Mouse (Mus musculus) MEL (cell line): ENCODE results near the gene Plcxd2. TPM values are rescaled to one million over a fixed set of nuclear protein-coding genes. Genes with fewer than 3 reads are reported as not detected.

Source experiments
- DNase-seq: peaks from one replicate; pipeline ENCODE4 v3.0.0; 2011; ENCODE audit warnings: low read depth, low spot score
- H3K27ac ChIP-seq: 2 replicates; pipeline ENCODE4 v1.5.1; 2012; ENCODE audit warnings: low read depth, mild to moderate bottlenecking, control low read depth, low read length, moderate library complexity; ENCODE audit not compliant: control insufficient read depth
- H3K27me3 ChIP-seq, 2 experiments: fragments of 150-350 bp in 1 of 2; sonication (generic) in 1 of 2; 2 replicates each; pipeline ENCODE4 v1.6.1; 2012; ENCODE audit warnings: low read length in 2 of 2, mild to moderate bottlenecking in 2 of 2, improper control_type of control experiment in 1 of 2, moderate library complexity in 1 of 2; ENCODE audit not compliant: insufficient read depth in 2 of 2, control insufficient read depth in 1 of 2
- H3K36me3 ChIP-seq, 2 experiments: 2 replicates each; pipeline ENCODE4 v1.6.1; 2012 to 2014; ENCODE audit warnings: low read length in 2 of 2, improper control_type of control experiment in 1 of 2, inconsistent platforms in 1 of 2, mild to moderate bottlenecking in 1 of 2; ENCODE audit not compliant: insufficient read depth in 2 of 2, control insufficient read depth in 1 of 2
- H3K4me1 ChIP-seq, 2 experiments: fragments of 150-350 bp in 1 of 2; sonication (generic) in 1 of 2; 2 replicates each; pipeline ENCODE4 v1.6.1; 2012; ENCODE audit warnings: low read length in 2 of 2, improper control_type of control experiment in 1 of 2, mild to moderate bottlenecking in 1 of 2; ENCODE audit not compliant: insufficient read depth in 2 of 2, control insufficient read depth in 1 of 2
- H3K4me3 ChIP-seq, 2 experiments: fragments of 150-350 bp in 1 of 2; sonication (generic) in 1 of 2; 2 replicates each; pipeline ENCODE4 v1.5.1; 2012; ENCODE audit warnings: low read depth in 2 of 2, low read length in 2 of 2, mild to moderate bottlenecking in 2 of 2, moderate library complexity in 2 of 2, control low read depth in 1 of 2, improper control_type of control experiment in 1 of 2; ENCODE audit not compliant: control insufficient read depth in 1 of 2, insufficient read depth in 1 of 2
- H3K79me2 ChIP-seq: 2 replicates; pipeline ENCODE4 v1.6.1; 2012; ENCODE audit warnings: mild to moderate bottlenecking, low read length, moderate library complexity; ENCODE audit not compliant: control insufficient read depth, poor library complexity, insufficient read depth
- H3K9ac ChIP-seq: 2 replicates; pipeline ENCODE4 v1.6.1; 2012; ENCODE audit warnings: low read depth, mild to moderate bottlenecking, control low read depth, low read length, moderate library complexity; ENCODE audit not compliant: control insufficient read depth, poor library complexity, severe bottlenecking
- H3K9me3 ChIP-seq: fragments of 150-350 bp; sonication (generic); replicated peaks from 2 replicates; pipeline ENCODE4 v1.6.1; 2012; ENCODE audit warnings: mild to moderate bottlenecking, low read length, improper control_type of control experiment, moderate library complexity; ENCODE audit not compliant: insufficient read depth
- BHLHE40 ChIP-seq: IDR thresholded peaks from 2 replicates; pipeline ENCODE4 v1.6.1; 2012; ENCODE audit warnings: low read depth, mild to moderate bottlenecking, inconsistent platforms, low read length, improper control_type of control experiment, borderline replicate concordance
- CHD1 ChIP-seq: IDR thresholded peaks from 2 replicates; pipeline ENCODE4 v1.6.1; 2012; ENCODE audit warnings: low read depth, mild to moderate bottlenecking, inconsistent platforms, low read length, improper control_type of control experiment
- CHD2 ChIP-seq: IDR thresholded peaks from 2 replicates; pipeline ENCODE4 v1.6.1; 2011; ENCODE audit warnings: low read length, improper control_type of control experiment
- CTCF ChIP-seq, 3 experiments: IDR thresholded peaks in 2 of 3; conservative IDR thresholded peaks in 1 of 3; 2 replicates each; pipeline ENCODE4 v1.5.1; 2011 to 2012; ENCODE audit warnings: low read length in 3 of 3, low read depth in 2 of 3, mild to moderate bottlenecking in 2 of 3, improper control_type of control experiment in 1 of 3, inconsistent platforms in 1 of 3, mixed read lengths in 1 of 3, moderate library complexity in 1 of 3; ENCODE audit not compliant: control insufficient read depth in 1 of 3, insufficient read depth in 1 of 3, poor library complexity in 1 of 3, severe bottlenecking in 1 of 3
- E2F4 ChIP-seq: IDR thresholded peaks from 2 replicates; pipeline ENCODE4 v1.6.1; 2011; ENCODE audit warnings: low read depth, low read length, improper control_type of control experiment, borderline replicate concordance
- ELF1 ChIP-seq: IDR thresholded peaks from 2 replicates; pipeline ENCODE4 v1.6.1; 2014; ENCODE audit warnings: low read depth, mild to moderate bottlenecking, inconsistent platforms, low read length, improper control_type of control experiment, moderate library complexity
- GABPA ChIP-seq: IDR thresholded peaks from 2 replicates; pipeline ENCODE4 v1.6.1; 2012; ENCODE audit warnings: low read depth, mild to moderate bottlenecking, inconsistent platforms, low read length, improper control_type of control experiment, moderate library complexity
- GATA1 ChIP-seq: IDR thresholded peaks from 2 replicates; pipeline ENCODE4 v1.6.1; 2011; ENCODE audit warnings: low read depth, low read length, improper control_type of control experiment
- HCFC1 ChIP-seq: IDR thresholded peaks from 2 replicates; pipeline ENCODE4 v1.6.1; 2012; ENCODE audit warnings: low read depth, mild to moderate bottlenecking, inconsistent platforms, low read length, improper control_type of control experiment, moderate library complexity
- JUND ChIP-seq: IDR thresholded peaks from 2 replicates; pipeline ENCODE4 v1.6.1; 2011; ENCODE audit warnings: low read depth, mild to moderate bottlenecking, improper control_type of control experiment, low read length
- KAT2A ChIP-seq: conservative IDR thresholded peaks from 2 replicates; pipeline ENCODE4 v1.6.1; 2012; ENCODE audit warnings: low read depth, low read length, improper control_type of control experiment, inconsistent platforms
- MAX ChIP-seq: IDR thresholded peaks from 2 replicates; pipeline ENCODE4 v1.6.1; 2011; ENCODE audit warnings: low read length, improper control_type of control experiment
- MAZ ChIP-seq: IDR thresholded peaks from 2 replicates; pipeline ENCODE4 v1.6.1; 2012; ENCODE audit warnings: low read depth, mild to moderate bottlenecking, inconsistent platforms, low read length, improper control_type of control experiment
- MXI1 ChIP-seq: IDR thresholded peaks from 2 replicates; pipeline ENCODE4 v1.6.1; 2011; ENCODE audit warnings: mild to moderate bottlenecking, low read depth, low read length, improper control_type of control experiment
- MYB ChIP-seq: IDR thresholded peaks from 2 replicates; pipeline ENCODE4 v1.6.1; 2011; ENCODE audit warnings: mild to moderate bottlenecking, low read depth, low read length, improper control_type of control experiment
- MYC ChIP-seq: IDR thresholded peaks from 2 replicates; pipeline ENCODE4 v1.6.1; 2011; ENCODE audit warnings: low read depth, mild to moderate bottlenecking, low read length, improper control_type of control experiment, moderate library complexity
- NELFE ChIP-seq: IDR thresholded peaks from 2 replicates; pipeline ENCODE4 v1.6.1; 2011; ENCODE audit warnings: low read depth, low read length, improper control_type of control experiment
- POLR2A ChIP-seq, 2 experiments: IDR thresholded peaks; 2 replicates each; pipeline ENCODE4 v1.6.1; 2011 to 2012; ENCODE audit warnings: low read length in 2 of 2, mild to moderate bottlenecking in 2 of 2, control low read depth in 1 of 2, improper control_type of control experiment in 1 of 2, low read depth in 1 of 2, moderate library complexity in 1 of 2; ENCODE audit not compliant: control insufficient read depth in 1 of 2, insufficient read depth in 1 of 2, poor library complexity in 1 of 2
- POLR2AphosphoS5 ChIP-seq: IDR thresholded peaks from 2 replicates; pipeline ENCODE4 v1.6.1; 2012; ENCODE audit warnings: low read depth, borderline replicate concordance, mild to moderate bottlenecking, inconsistent platforms, low read length, moderate library complexity, mixed read lengths
- RCOR1 ChIP-seq: IDR thresholded peaks from 2 replicates; pipeline ENCODE4 v1.6.1; 2012; ENCODE audit warnings: low read depth, mild to moderate bottlenecking, inconsistent platforms, low read length, improper control_type of control experiment
- SIN3A ChIP-seq: IDR thresholded peaks from 2 replicates; pipeline ENCODE4 v1.6.1; 2012; ENCODE audit warnings: low read length, improper control_type of control experiment, inconsistent platforms
- SMC3 ChIP-seq: IDR thresholded peaks from 2 replicates; pipeline ENCODE4 v1.6.1; 2011; ENCODE audit warnings: low read depth, low read length, improper control_type of control experiment
- TAL1 ChIP-seq: IDR thresholded peaks from 2 replicates; pipeline ENCODE4 v1.6.1; 2012; ENCODE audit warnings: mild to moderate bottlenecking, inconsistent platforms, low read length, moderate library complexity, mixed read lengths
- TBP ChIP-seq: IDR thresholded peaks from 2 replicates; pipeline ENCODE4 v1.8.0; 2011; ENCODE audit warnings: low read depth, low read length, improper control_type of control experiment
- TCF12 ChIP-seq: IDR thresholded peaks from 2 replicates; pipeline ENCODE4 v1.6.1; 2014; ENCODE audit warnings: low read depth, mild to moderate bottlenecking, inconsistent platforms, low read length, improper control_type of control experiment, moderate library complexity
- UBTF ChIP-seq: IDR thresholded peaks from 2 replicates; pipeline ENCODE4 v1.6.1; 2012; ENCODE audit warnings: low read depth, mild to moderate bottlenecking, inconsistent platforms, low read length, improper control_type of control experiment, moderate library complexity, borderline replicate concordance; ENCODE audit not compliant: insufficient read depth
- USF2 ChIP-seq, 2 experiments: IDR thresholded peaks; 2 replicates each; pipeline ENCODE4 v1.6.1; 2011 to 2012; ENCODE audit warnings: improper control_type of control experiment in 2 of 2, low read length in 2 of 2, borderline replicate concordance in 1 of 2, inconsistent platforms in 1 of 2, low read depth in 1 of 2, mild to moderate bottlenecking in 1 of 2; ENCODE audit not compliant: insufficient read depth in 1 of 2
- ZC3H11A ChIP-seq: IDR thresholded peaks from 2 replicates; pipeline ENCODE4 v1.6.1; 2012; ENCODE audit warnings: low read depth, mild to moderate bottlenecking, inconsistent platforms, low read length, improper control_type of control experiment
- ZKSCAN1 ChIP-seq: IDR thresholded peaks from 2 replicates; pipeline ENCODE4 v1.6.1; 2012; ENCODE audit warnings: low read depth, mild to moderate bottlenecking, inconsistent platforms, low read length, improper control_type of control experiment, moderate library complexity
- polyA plus RNA-seq, 2 experiments: library from polyadenylated mRNA; stranded (reverse) in 1 of 2; unstranded in 1 of 2; fragments of >175 nt in 1 of 2; fragments of >200 nt in 1 of 2; gene quantifications; 2 replicates each; pipeline versions ENCODE4 v1.2.1 to v1.2.4; 2012; ENCODE audit warnings: low replicate concordance in 2 of 2, low read depth in 1 of 2; ENCODE audit not compliant: insufficient read length in 2 of 2, insufficient read depth in 1 of 2, missing spikeins in 1 of 2
- total RNA-seq: library from RNA; depleted of rRNA; stranded (reverse); fragments of 300-350 nt; gene quantifications from 2 replicates; pipeline ENCODE4 v1.2.3, GENCODE M21; 2012

Gene Plcxd2
- total and polyA plus RNA-seq, 3 experiments = not detected

DNA sequence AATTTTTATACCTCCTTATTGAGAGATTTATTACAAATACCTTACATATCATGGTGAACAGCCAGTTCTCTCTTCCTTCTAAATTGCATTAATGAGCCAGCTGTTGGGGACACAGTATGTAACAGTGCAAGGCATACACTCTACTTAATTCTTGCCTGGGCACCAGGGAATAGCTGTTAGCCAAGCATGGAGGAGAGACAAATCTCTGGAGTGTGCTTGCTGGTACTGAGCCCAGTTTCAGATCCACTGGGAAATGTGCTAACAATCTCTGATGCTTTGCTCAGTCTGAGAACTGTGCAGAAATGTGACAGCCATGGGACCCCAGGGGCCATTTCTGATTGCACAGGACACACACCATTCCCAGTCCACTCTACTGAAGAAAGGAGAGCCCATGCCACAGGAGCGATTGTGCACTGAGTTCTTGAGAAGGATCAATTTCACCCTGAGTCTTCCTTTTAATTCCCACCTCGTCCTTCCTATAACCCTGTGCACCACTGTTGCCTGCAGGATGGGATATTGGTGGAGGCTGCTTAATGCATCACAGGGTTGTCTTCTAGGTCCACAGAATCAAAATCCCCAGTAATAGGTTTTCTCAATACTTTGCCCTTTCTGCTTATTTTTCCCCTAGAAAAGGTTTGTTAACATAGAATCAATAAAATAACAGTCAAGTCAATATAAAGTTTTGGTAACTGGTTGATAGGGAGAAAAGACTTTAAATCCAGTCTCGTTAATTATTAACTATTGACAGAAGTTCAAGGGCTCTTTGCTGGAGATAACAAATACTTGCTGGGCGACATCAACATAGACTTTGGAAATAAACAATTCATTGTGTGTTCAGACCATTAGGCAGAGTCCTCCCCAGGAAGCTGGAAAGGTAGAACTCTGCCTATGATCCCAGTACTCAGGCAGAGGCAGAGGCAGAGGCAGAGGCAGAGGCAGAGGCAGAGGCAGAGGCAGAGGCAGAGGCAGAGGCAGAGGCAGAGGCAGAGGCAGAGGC, 25.1 kb downstream of the Plcxd2 start:
- Histone ChIP-seq H3K9ac (no peak overlapping the region), H3K4me3 (no peak overlapping the region), H3K9me3 (no peaks in the 10 kb centered on the region), H3K4me1 (no peaks in the 10 kb centered on the region), H3K79me2 (no peaks in the 10 kb centered on the region), H3K27me3 (no peaks in the 10 kb centered on the region), H3K36me3 (no peaks in the 10 kb centered on the region), H3K27ac (no peak overlapping the region)
- no peak for TF ChIP-seq POLR2A (IDR thresholded peaks at IDR 0.05; ENCODE audit: control insufficient read depth in 1 of 2, insufficient read depth in 1 of 2, low read depth in 1 of 2, low read length in 2 of 2, poor library complexity in 1 of 2)
- TF ChIP-seq TCF12 = no peak
- no peak for TF ChIP-seq GATA1
- TF ChIP-seq CTCF (IDR thresholded peaks at IDR 0.05 in 2 of 3, conservative IDR thresholded peaks at IDR 0.05 in 1 of 3; ENCODE audit: control insufficient read depth in 1 of 3, insufficient read depth in 1 of 3, low read depth in 2 of 3, low read length in 3 of 3, poor library complexity in 1 of 3, severe bottlenecking in 1 of 3) = no peak
- no peak for TF ChIP-seq SIN3A
- TF ChIP-seq ZC3H11A = no peak
- TF ChIP-seq TBP = no peak
- no peak for TF ChIP-seq MAZ
- TF ChIP-seq TAL1 = no peak
- no peak for TF ChIP-seq ELF1
- TF ChIP-seq E2F4 = no peak
- no peak for TF ChIP-seq MAX
- TF ChIP-seq MYC = no peak
- TF ChIP-seq ZKSCAN1 = no peak
- no peak for TF ChIP-seq CHD1
- TF ChIP-seq MYB = no peak
- TF ChIP-seq CHD2 = no peak
- TF ChIP-seq RCOR1 = no peak
- TF ChIP-seq USF2 (IDR thresholded peaks at IDR 0.05; ENCODE audit: borderline replicate concordance in 1 of 2, insufficient read depth in 1 of 2, low read depth in 1 of 2, low read length in 2 of 2) = no peak
- DNase-seq = no peak

DNA sequence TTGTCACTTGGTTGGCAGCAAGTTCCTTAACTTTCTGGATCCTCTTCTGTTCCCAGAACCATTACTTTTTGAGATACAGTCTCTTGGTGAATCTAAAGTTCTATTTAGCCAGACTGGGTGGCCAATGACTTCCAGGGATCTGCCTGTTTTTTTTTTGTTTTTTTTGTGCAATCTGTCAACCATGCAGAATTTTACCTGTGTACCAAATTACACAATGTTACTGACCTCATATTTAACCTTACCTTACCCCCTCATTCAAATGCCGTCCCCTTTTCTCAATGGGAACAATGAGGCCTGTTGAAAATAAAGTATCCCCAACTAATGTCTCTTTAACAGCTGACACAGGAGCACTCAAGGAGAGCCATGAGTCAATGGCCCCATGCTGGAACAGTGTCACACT, 33.8 kb downstream of the Plcxd2 start:
- no peaks in the 10 kb centered on the region for H3K9me3 ChIP-seq
- no peak overlapping the region for H3K9ac ChIP-seq
- no peak overlapping the region for H3K27ac ChIP-seq
- TF ChIP-seq CTCF (IDR thresholded peaks at IDR 0.05 in 2 of 3, conservative IDR thresholded peaks at IDR 0.05 in 1 of 3; ENCODE audit: control insufficient read depth in 1 of 3, insufficient read depth in 1 of 3, low read depth in 2 of 3, low read length in 3 of 3, poor library complexity in 1 of 3, severe bottlenecking in 1 of 3) = no peak
- TF ChIP-seq KAT2A = no peak
- TF ChIP-seq TBP = no peak
- TF ChIP-seq CHD2 = no peak
- no peak for TF ChIP-seq SMC3
- no peak for TF ChIP-seq NELFE
- no peak for TF ChIP-seq HCFC1
- TF ChIP-seq BHLHE40 = no peak
- TF ChIP-seq MAZ = no peak
- no peak for TF ChIP-seq ZC3H11A
- no peak for TF ChIP-seq GABPA
- TF ChIP-seq JUND = no peak
- TF ChIP-seq E2F4 = no peak
- TF ChIP-seq POLR2AphosphoS5 = no peak
- TF ChIP-seq MXI1 = no peak
- TF ChIP-seq UBTF = no peak
- no peaks in the 10 kb centered on the region for H3K4me1 ChIP-seq
- H3K4me3 ChIP-seq = no peak overlapping the region
- no peaks in the 10 kb centered on the region for H3K79me2 ChIP-seq
- no peaks in the 10 kb centered on the region for H3K27me3 ChIP-seq
- no peak for DNase-seq
- H3K36me3 ChIP-seq = no peaks in the 10 kb centered on the region
